Mouse (Mus musculus) testis, adult 2 months (tissue): ENCODE results near the gene Bex6.

Experiments
- CTCF ChIP-seq: fragments of 200-500 bp; IDR thresholded peaks from 2 replicates; pipeline ENCODE4 v1.5.1; 2012; ENCODE audit warnings: low read depth, mild to moderate bottlenecking, inconsistent platforms, low read length, moderate library complexity; ENCODE audit not compliant: control insufficient read depth, insufficient read depth, insufficient replicate concordance
- POLR2A ChIP-seq: fragments of 200-500 bp; IDR thresholded peaks from 2 replicates; pipeline ENCODE4 v1.6.1; 2012; ENCODE audit warnings: low read depth, mild to moderate bottlenecking, inconsistent platforms, low read length, moderate library complexity; ENCODE audit not compliant: control insufficient read depth

DNA sequence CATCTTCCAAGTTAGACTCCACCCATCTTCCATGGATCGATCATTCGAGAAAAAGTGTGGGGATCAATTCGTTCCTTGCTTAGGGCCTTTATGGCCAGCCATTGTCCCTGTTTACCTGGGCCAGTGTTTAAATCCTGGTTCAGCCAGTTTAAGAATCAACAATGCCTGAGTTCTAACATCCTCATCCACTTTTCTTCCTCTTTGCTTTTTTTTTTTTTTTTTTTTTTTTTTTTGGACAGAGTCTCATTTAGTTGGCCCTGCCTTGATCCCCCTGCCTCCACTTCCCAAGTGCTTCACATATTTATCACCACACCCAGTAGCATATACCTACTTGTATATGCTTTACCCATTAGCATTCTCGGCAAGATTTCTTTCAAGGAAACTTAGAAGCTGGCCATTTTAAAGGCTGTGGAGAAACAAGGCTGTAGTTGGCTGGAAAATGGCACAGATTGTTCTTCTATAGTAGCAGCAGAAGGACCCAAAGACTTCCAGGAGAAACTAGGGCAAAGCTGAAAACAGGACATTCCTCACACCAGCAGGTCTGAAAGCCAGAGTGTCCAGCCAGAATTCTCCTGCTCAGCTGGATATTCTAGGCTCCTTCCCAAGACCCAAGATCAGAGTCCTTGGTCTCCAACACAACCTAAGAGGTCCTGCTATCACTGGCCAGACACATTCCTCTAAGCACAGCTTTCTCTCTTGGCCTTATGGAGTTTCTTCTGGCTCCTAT is 11.6 kb upstream of the Bex6 start:
- TF ChIP-seq CTCF (no peak), POLR2A (no peak)
